Mouse (Mus musculus) kidney, adult 2 months (tissue): ENCODE results near the gene Gsn.
A peak's percentile ranks its signal among the peaks of the same experiment; 100 is the strongest.

Source experiments
- CTCF ChIP-seq: fragments of 200-500 bp; conservative IDR thresholded peaks from 2 replicates; pipeline ENCODE4 v1.5.1; 2011; ENCODE audit warnings: low read depth, mild to moderate bottlenecking, control low read depth, low read length, moderate library complexity, mixed read lengths; ENCODE audit not compliant: insufficient read depth, insufficient read length
- POLR2A ChIP-seq: fragments of 200-500 bp; IDR thresholded peaks from one replicate; pipeline ENCODE4 v1.6.1; 2011; ENCODE audit warnings: low read depth, low read length, control low read depth

GRCm38 (mm10) chr2:35270531-35270984 lies 14.4 kb downstream of the Gsn start:
- TF ChIP-seq POLR2A, result no peak
- TF ChIP-seq CTCF, result peak; percentile 93
